Mouse (Mus musculus) CH12.LX (cell line): Measurements from ENCODE around the gene Mcm9. TPM values are rescaled to one million over a fixed set of nuclear protein-coding genes. Genes with fewer than 3 reads are reported as not detected.
A peak's percentile ranks its signal among the peaks of the same experiment; 100 is the strongest.

Experiments
- DNase-seq: peaks from one replicate; pipeline ENCODE4 v3.0.0-alpha.2; 2013; ENCODE audit errors: extremely low read depth
- H3K27ac ChIP-seq: 2 replicates; pipeline ENCODE4 v1.5.1; 2012; ENCODE audit warnings: low read depth, mild to moderate bottlenecking, control low read depth, moderate library complexity; ENCODE audit not compliant: insufficient read depth
- H3K27me3 ChIP-seq: replicated peaks from 2 replicates; pipeline ENCODE3; 2012; ENCODE audit warnings: inconsistent platforms
- H3K36me3 ChIP-seq, 2 experiments: replicated peaks in 1 of 2; 2 replicates each; pipeline versions ENCODE3 to v1.6.1; 2012; ENCODE audit warnings: inconsistent platforms in 1 of 2, low read length in 1 of 2, mild to moderate bottlenecking in 1 of 2, mixed read lengths in 1 of 2, moderate library complexity in 1 of 2; ENCODE audit not compliant: control insufficient read depth in 1 of 2, insufficient read depth in 1 of 2
- H3K4me1 ChIP-seq, 2 experiments: 2 replicates each; pipeline ENCODE4 v1.6.1; 2012; ENCODE audit warnings: inconsistent platforms in 1 of 2, moderate library complexity in 1 of 2; ENCODE audit not compliant: insufficient read depth in 2 of 2, control insufficient read depth in 1 of 2
- H3K4me2 ChIP-seq: 2 replicates; pipeline ENCODE4 v1.6.1; 2012; ENCODE audit warnings: low read depth, mild to moderate bottlenecking, control low read depth; ENCODE audit not compliant: poor library complexity, insufficient read depth, severe bottlenecking
- H3K4me3 ChIP-seq, 3 experiments: fragments of 150-350 bp in 1 of 3; sonication (generic) in 1 of 3; replicated peaks in 1 of 3; 2 replicates each; pipeline versions ENCODE3 to v1.5.1; 2011 to 2012; ENCODE audit warnings: low read depth in 2 of 3, low read length in 2 of 3, mild to moderate bottlenecking in 2 of 3, moderate library complexity in 2 of 3, control low read depth in 1 of 3, improper control_type of control experiment in 1 of 3, inconsistent platforms in 1 of 3, mixed read lengths in 1 of 3; ENCODE audit not compliant: poor library complexity in 1 of 3
- H3K79me2 ChIP-seq: replicated peaks from 2 replicates; pipeline ENCODE4 v1.6.1; 2012; ENCODE audit warnings: mild to moderate bottlenecking, moderate library complexity; ENCODE audit not compliant: control insufficient read depth, poor library complexity, insufficient read depth, severe bottlenecking; ENCODE audit errors: extremely low read depth
- H3K9ac ChIP-seq: 2 replicates; pipeline ENCODE4 v1.6.1; 2012; ENCODE audit warnings: low read depth, mild to moderate bottlenecking, control low read depth, moderate library complexity; ENCODE audit not compliant: insufficient read depth
- H3K9me3 ChIP-seq: replicated peaks from 2 replicates; pipeline ENCODE3; 2012; ENCODE audit warnings: low read length, inconsistent platforms, mixed read lengths
- BHLHE40 ChIP-seq: IDR thresholded peaks from 2 replicates; pipeline ENCODE4 v1.6.1; 2011; ENCODE audit warnings: mild to moderate bottlenecking, low read depth, low read length, improper control_type of control experiment
- CTCF ChIP-seq, 2 experiments: IDR thresholded peaks in 1 of 2; conservative IDR thresholded peaks in 1 of 2; 2 replicates each; pipeline ENCODE4 v1.5.1; 2011 to 2012; ENCODE audit warnings: low read depth in 2 of 2, low read length in 2 of 2, improper control_type of control experiment in 1 of 2, inconsistent platforms in 1 of 2, mild to moderate bottlenecking in 1 of 2, moderate library complexity in 1 of 2
- ELF1 ChIP-seq: IDR thresholded peaks from 2 replicates; pipeline ENCODE4 v1.6.1; 2014; ENCODE audit warnings: low read depth, mild to moderate bottlenecking, inconsistent platforms, low read length, improper control_type of control experiment
- ETS1 ChIP-seq: conservative IDR thresholded peaks from 2 replicates; pipeline ENCODE4 v1.6.1; 2012; ENCODE audit warnings: low read depth, mild to moderate bottlenecking, inconsistent platforms, low read length, improper control_type of control experiment, moderate library complexity
- GABPA ChIP-seq: IDR thresholded peaks from 2 replicates; pipeline ENCODE4 v1.6.1; 2012; ENCODE audit warnings: low read depth, low read length, improper control_type of control experiment, inconsistent platforms; ENCODE audit not compliant: insufficient replicate concordance
- HCFC1 ChIP-seq: IDR thresholded peaks from 2 replicates; pipeline ENCODE4 v1.6.1; 2012; ENCODE audit warnings: low read depth, mild to moderate bottlenecking, inconsistent platforms, low read length, improper control_type of control experiment
- JUN ChIP-seq: IDR thresholded peaks from 2 replicates; pipeline ENCODE4 v1.6.1; 2011; ENCODE audit warnings: low read depth, mild to moderate bottlenecking, low read length, improper control_type of control experiment, moderate library complexity; ENCODE audit not compliant: insufficient read depth
- KAT2A ChIP-seq: IDR thresholded peaks from 2 replicates; pipeline ENCODE4 v1.6.1; 2012; ENCODE audit warnings: low read length, improper control_type of control experiment, inconsistent platforms; ENCODE audit not compliant: insufficient replicate concordance
- MAX ChIP-seq: IDR thresholded peaks from 2 replicates; pipeline ENCODE4 v1.6.1; 2011; ENCODE audit warnings: low read length, improper control_type of control experiment
- MAZ ChIP-seq: IDR thresholded peaks from 2 replicates; pipeline ENCODE4 v1.6.1; 2012; ENCODE audit warnings: low read depth, mild to moderate bottlenecking, inconsistent platforms, low read length, improper control_type of control experiment, moderate library complexity
- MYC ChIP-seq: IDR thresholded peaks from 2 replicates; pipeline ENCODE4 v1.6.1; 2011; ENCODE audit warnings: low read depth, mild to moderate bottlenecking, improper control_type of control experiment, low read length
- NRF1 ChIP-seq: IDR thresholded peaks from 2 replicates; pipeline ENCODE4 v1.6.1; 2014; ENCODE audit warnings: low read depth, mild to moderate bottlenecking, inconsistent platforms, low read length, improper control_type of control experiment, moderate library complexity
- PAX5 ChIP-seq: IDR thresholded peaks from 2 replicates; pipeline ENCODE4 v1.6.1; 2012; ENCODE audit warnings: low read length, inconsistent platforms, mixed read lengths
- POLR2A ChIP-seq: IDR thresholded peaks from 2 replicates; pipeline ENCODE4 v1.6.1; 2011; ENCODE audit warnings: low read depth, mild to moderate bottlenecking, improper control_type of control experiment, low read length
- SIN3A ChIP-seq: IDR thresholded peaks from 2 replicates; pipeline ENCODE4 v1.6.1; 2012; ENCODE audit warnings: low read length, improper control_type of control experiment, inconsistent platforms
- UBTF ChIP-seq: IDR thresholded peaks from 2 replicates; pipeline ENCODE4 v1.6.1; 2012; ENCODE audit warnings: low read depth, mild to moderate bottlenecking, inconsistent platforms, low read length, improper control_type of control experiment, moderate library complexity
- ZNF384 ChIP-seq: IDR thresholded peaks from 2 replicates; pipeline ENCODE4 v1.6.1; 2012; ENCODE audit warnings: low read depth, low read length, improper control_type of control experiment, inconsistent platforms
- dilution Hi-C: fragments of 300-500 bp; cut with MboI; formaldehyde crosslinking; loops from 2 replicates; pipeline ENCODE4 v1.14.3; 2020; ENCODE audit warnings: low sequenced_read_pairs; ENCODE audit not compliant: extremely low pct_unique_long_range_greater_than_20kb, extremely low pct_ligation_motif_present
- in situ Hi-C: fragments of 300-500 bp; cut with MboI; formaldehyde crosslinking; loops from 3 replicates; pipeline ENCODE4 v1.14.3; 2019; ENCODE audit warnings: low sequenced_read_pairs, low pct_ligation_motif_present, low pct_unique_long_range_greater_than_20kb, mixed read lengths
- polyA plus RNA-seq: library from polyadenylated mRNA; unstranded; fragments of >175 nt; gene quantifications from 2 replicates; pipeline ENCODE4 v1.2.1, GENCODE M21; 2012; ENCODE audit warnings: low read depth; ENCODE audit not compliant: insufficient read length
- total RNA-seq, 2 experiments: library from RNA; depleted of rRNA; stranded (reverse); fragments of 300-350 nt in 1 of 2; fragments of >200 nt in 1 of 2; gene quantifications; 2 replicates each; pipeline ENCODE4 v1.2.3; 2012 to 2014

The Mcm9 gene
- total and polyA plus RNA-seq, 3 experiments, result 6.7 to 15.9 (median 9.7) TPM

- Histone ChIP-seq H3K4me1 (peaks cover 4 to 6% of the 10 kb centered on the region in 2 experiments; a peak in 1 of 4 replicates), H3K27me3 (no peaks in the 10 kb centered on the region), H3K36me3 (no peaks in the 10 kb centered on the region), H3K4me3 (no peak overlapping the region), H3K9me3 (no peaks in the 10 kb centered on the region), H3K27ac (no peak overlapping the region), H3K9ac (no peak overlapping the region), H3K79me2 (no peaks in the 10 kb centered on the region), H3K4me2 (peak overlapping the region; percentile 42; the same call in 1 of the 2 replicates)
- TF ChIP-seq GABPA (no peak), BHLHE40 (peak; percentile 70)
- dilution Hi-C loops, result no loop called here
- no peak for DNase-seq
- in situ Hi-C loops, result loop anchor here (10.0 kb wide), 1 partner anchor 169 kb away; no protein-coding TSS in a partner anchor
Measured at GRCm38 (mm10) chr10:53635246-53635971, 5.2 kb upstream of the Mcm9 start.

GRCm38 (mm10) chr10:53634160-53634559, 3.9 kb upstream of the Mcm9 start:
- Histone ChIP-seq H3K4me2 (peak overlapping the region; percentile 59), H3K36me3 (no peaks in the 10 kb centered on the region), H3K9me3 (no peaks in the 10 kb centered on the region), H3K4me3 (no peak overlapping the region), H3K4me1 (peaks cover 4 to 6% of the 10 kb centered on the region in 2 experiments; a peak in 1 of 4 replicates), H3K9ac (no peak overlapping the region), H3K27ac (no peak overlapping the region), H3K27me3 (no peaks in the 10 kb centered on the region), H3K79me2 (no peaks in the 10 kb centered on the region)
- DNase-seq, result no peak
- TF ChIP-seq ELF1, result no peak
- TF ChIP-seq PAX5, result no peak
- TF ChIP-seq BHLHE40, result peak; percentile 84
- 0 out of 2 replicates have a peak, but pooled peaks have one; percentile 14 for TF ChIP-seq MYC
- no peak for TF ChIP-seq ZNF384
- TF ChIP-seq SIN3A, result no peak
- TF ChIP-seq ETS1, result peak; percentile 26; the same call in 1 of the 2 replicates
- in situ Hi-C loops, result loop anchor here (10.0 kb wide), 1 partner anchor 171 kb away; no protein-coding TSS in a partner anchor
- dilution Hi-C loops, result no loop called here

DNA sequence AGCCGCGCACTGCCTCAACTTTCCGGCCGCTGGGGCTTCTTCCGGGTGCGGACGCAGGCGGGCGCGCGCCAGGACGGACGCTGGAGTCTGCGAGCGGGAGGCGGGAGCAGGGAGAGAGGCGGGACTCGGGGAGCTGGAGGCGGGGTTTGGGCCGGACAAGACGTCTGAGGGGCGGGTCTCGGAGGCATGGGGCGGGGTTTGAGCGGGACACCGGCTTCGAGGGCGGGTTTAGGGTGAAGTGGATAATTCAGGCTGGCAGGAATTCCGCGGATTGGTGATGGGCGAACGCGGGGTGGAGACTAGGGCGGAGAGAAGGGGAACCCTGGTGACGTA, 355 bp downstream of the Mcm9 start:
- peak; percentile 95 for DNase-seq
- in situ Hi-C loops, result loop anchor here (10.0 kb wide), 1 partner anchor 175 kb away; no protein-coding TSS in a partner anchor
- Histone ChIP-seq H3K4me3 (peak overlapping the region; percentile 82 to 94 (median 83)), H3K27ac (peak overlapping the region; percentile 90), H3K27me3 (no peaks in the 10 kb centered on the region), H3K9ac (peak overlapping the region; percentile 90), H3K4me2 (no peak overlapping the region), H3K36me3 (peaks cover 9 to 19% of the 10 kb centered on the region in 2 experiments), H3K4me1 (peaks cover 4 to 12% of the 10 kb centered on the region in 2 experiments), H3K9me3 (no peaks in the 10 kb centered on the region)
- dilution Hi-C loops, result no loop called here
- TF ChIP-seq MAZ (no peak; the same call in 1 of the 2 replicates), HCFC1 (0 out of 2 replicates have a peak, but pooled peaks have one; percentile 31), CTCF (conservative IDR thresholded peaks at IDR 0.05 in 1 of 2, IDR thresholded peaks at IDR 0.05 in 1 of 2; ENCODE audit: low read depth in 2 of 2, low read length in 2 of 2) (no peak), JUN (no peak), MAX (no peak), NRF1 (peak; percentile 48; the same call in 1 of the 2 replicates), UBTF (0 out of 2 replicates have a peak, but pooled peaks have one; percentile 61), KAT2A (no peak), POLR2A (peak; percentile 64; the same call in 1 of the 2 replicates), ELF1 (peak; percentile 96)
- TF ChIP-seq, all 38 proteins: peak for 5
- H3K79me2 ChIP-seq, result peaks cover 14% of the 10 kb centered on the region
